Mouse (Mus musculus) limb, embryonic 12.5 days (tissue): ENCODE measurements around the gene Cacna2d2. TPM values are rescaled to one million over a fixed set of nuclear protein-coding genes. Genes with fewer than 3 reads are reported as not detected.

Experiments used
- ATAC-seq: fragments of 200-750 bp; cut with Nextera tagmentation; 2 replicates; pipeline ENCODE4 v1.8.0; 2017; ENCODE audit warnings: low read depth, moderate TSS enrichment; ENCODE audit not compliant: insufficient number of reproducible peaks, insufficient read depth, low FRiP score, low TSS enrichment
- H3K27ac ChIP-seq: fragments of 300-500 bp; sonication (generic); 2 replicates; pipeline ENCODE4 v1.5.1; 2016; ENCODE audit warnings: mild to moderate bottlenecking, moderate library complexity
- H3K27me3 ChIP-seq: fragments of 300-500 bp; sonication (generic); 2 replicates; pipeline ENCODE4 v1.6.1; 2016; ENCODE audit warnings: mild to moderate bottlenecking, moderate library complexity
- H3K36me3 ChIP-seq: fragments of 300-500 bp; sonication (generic); 2 replicates; pipeline ENCODE4 v1.6.1; 2016; ENCODE audit warnings: mild to moderate bottlenecking, moderate library complexity
- H3K4me1 ChIP-seq: fragments of 300-500 bp; sonication (generic); replicated peaks from 2 replicates; pipeline ENCODE4 v1.6.1; 2016
- H3K4me2 ChIP-seq: fragments of 300-500 bp; sonication (generic); 2 replicates; pipeline ENCODE4 v1.6.1; 2016; ENCODE audit warnings: mild to moderate bottlenecking, moderate library complexity
- H3K4me3 ChIP-seq: fragments of 300-500 bp; sonication (generic); replicated peaks from 2 replicates; pipeline ENCODE4 v1.5.1; 2016; ENCODE audit warnings: mild to moderate bottlenecking
- H3K9ac ChIP-seq: fragments of 300-500 bp; sonication (generic); replicated peaks from 2 replicates; pipeline ENCODE4 v1.6.1; 2016; ENCODE audit warnings: mild to moderate bottlenecking, moderate library complexity
- H3K9me3 ChIP-seq: fragments of 300-500 bp; sonication (generic); 2 replicates; pipeline ENCODE4 v1.6.1; 2016; ENCODE audit warnings: mild to moderate bottlenecking, moderate library complexity
- WGBS: fragments of 180-500 bp; shearing (Covaris S2); methylation state at CpG from one replicate; pipeline ENCODE4 v1.1.7; 2016; 5-methylcytosine and 5-hydroxymethylcytosine counted together
- polyA plus RNA-seq: library from polyadenylated mRNA; unstranded; fragments of >200 nt; fragmentation: Nextera tagmentation; extraction: Ambion mirVana; gene quantifications from 2 replicates; pipeline ENCODE4 v1.2.1, GENCODE M21; 2016

Cacna2d2 gene
- polyA plus RNA-seq = 0.37 and 0.49 TPM in 2 replicates

GRCm38 (mm10) chr9:107399491-107399971, at the start of gene Cacna2d2:
Cacna2d2 (plus strand) TSS chr9:107399612.
- Histone ChIP-seq H3K4me1 (peaks cover 11% of the 10 kb centered on the region), H3K9ac (peak within 1 kb of the TSS; percentile 52), H3K9me3 (no peaks in the 10 kb centered on the region), H3K4me3 (peak within 1 kb of the TSS; percentile 63), H3K4me2 (peak within 1 kb of the TSS; percentile 95), H3K27ac (no peak within 1 kb of the TSS), H3K36me3 (no peaks in the 10 kb centered on the region), H3K27me3 (peaks cover 99% of the 10 kb centered on the region)
- ATAC-seq = peak; percentile 49
- under 1% methylated on average over 44 of the region's 54 CpGs for WGBS

GRCm38 (mm10) chr9:107354826-107355225, 44.6 kb upstream of the Cacna2d2 start:
- H3K4me1 ChIP-seq = no peaks in the 10 kb centered on the region
- H3K27me3 ChIP-seq = peaks cover 55% of the 10 kb centered on the region
- no peak overlapping the region for H3K9ac ChIP-seq
- ATAC-seq = no peak
- 65% methylated on average over 1 of the region's 1 CpGs for WGBS
- H3K4me2 ChIP-seq = no peak overlapping the region
- no peaks in the 10 kb centered on the region for H3K36me3 ChIP-seq
- no peak overlapping the region for H3K27ac ChIP-seq
- no peaks in the 10 kb centered on the region for H3K9me3 ChIP-seq
- H3K4me3 ChIP-seq = no peak overlapping the region

GRCm38 (mm10) chr9:107355870-107356765, 43.3 kb upstream of the Cacna2d2 start:
- Histone ChIP-seq H3K36me3 (no peaks in the 10 kb centered on the region), H3K4me2 (no peak overlapping the region), H3K9me3 (no peaks in the 10 kb centered on the region), H3K27ac (no peak overlapping the region), H3K4me3 (no peak overlapping the region), H3K9ac (0 out of 2 replicates have a peak overlapping the region, but pooled peaks have one; percentile 23), H3K27me3 (peaks cover 63% of the 10 kb centered on the region), H3K4me1 (peaks cover 4% of the 10 kb centered on the region)
- ATAC-seq = no peak
- WGBS = 50% methylated on average over 7 of the region's 7 CpGs

GRCm38 (mm10) chr9:107357651-107358050, 41.8 kb upstream of the Cacna2d2 start:
- no peak overlapping the region for H3K27ac ChIP-seq
- no peak overlapping the region for H3K4me2 ChIP-seq
- peaks cover 53% of the 10 kb centered on the region for H3K27me3 ChIP-seq
- H3K9me3 ChIP-seq = no peaks in the 10 kb centered on the region
- peaks cover 9% of the 10 kb centered on the region for H3K4me1 ChIP-seq
- WGBS = 21% methylated on average over 5 of the region's 5 CpGs
- H3K9ac ChIP-seq = no peak overlapping the region
- no peaks in the 10 kb centered on the region for H3K36me3 ChIP-seq
- ATAC-seq = no peak
- no peak overlapping the region for H3K4me3 ChIP-seq

- ATAC-seq = no peak
- Histone ChIP-seq H3K4me3 (no peak overlapping the region), H3K27ac (no peak overlapping the region), H3K4me2 (no peak overlapping the region), H3K9me3 (no peaks in the 10 kb centered on the region), H3K27me3 (peaks cover 38% of the 10 kb centered on the region), H3K36me3 (no peaks in the 10 kb centered on the region), H3K4me1 (peaks cover 12% of the 10 kb centered on the region), H3K9ac (no peak overlapping the region)
- WGBS = 14% methylated on average over 3 of the region's 3 CpGs
Observed at GRCm38 (mm10) chr9:107360989-107361388, 38.4 kb upstream of the Cacna2d2 start.

GRCm38 (mm10) chr9:107366644-107367043, 32.8 kb upstream of the Cacna2d2 start:
- peaks cover 47% of the 10 kb centered on the region for H3K27me3 ChIP-seq
- H3K27ac ChIP-seq = no peak overlapping the region
- H3K36me3 ChIP-seq = no peaks in the 10 kb centered on the region
- H3K4me3 ChIP-seq = no peak overlapping the region
- peaks cover 15% of the 10 kb centered on the region; the same call in 1 of the 2 replicates for H3K4me1 ChIP-seq
- no peaks in the 10 kb centered on the region for H3K9me3 ChIP-seq
- no peak for ATAC-seq
- 8% methylated on average over 3 of the region's 3 CpGs for WGBS
- no peak overlapping the region for H3K9ac ChIP-seq
- no peak overlapping the region for H3K4me2 ChIP-seq

GRCm38 (mm10) chr9:107368302-107368701, 31.1 kb upstream of the Cacna2d2 start:
- no peaks in the 10 kb centered on the region for H3K36me3 ChIP-seq
- no peak for ATAC-seq
- H3K27me3 ChIP-seq = peaks cover 53% of the 10 kb centered on the region
- no peak overlapping the region for H3K27ac ChIP-seq
- H3K4me3 ChIP-seq = no peak overlapping the region
- peaks cover 15% of the 10 kb centered on the region; the same call in 1 of the 2 replicates for H3K4me1 ChIP-seq
- H3K9me3 ChIP-seq = no peaks in the 10 kb centered on the region
- no peak overlapping the region for H3K9ac ChIP-seq
- WGBS = 63% methylated on average over 1 of the region's 1 CpGs
- no peak overlapping the region for H3K4me2 ChIP-seq

- Histone ChIP-seq H3K9me3 (no peaks in the 10 kb centered on the region), H3K27me3 (peaks cover 63% of the 10 kb centered on the region), H3K27ac (0 out of 2 replicates have a peak overlapping the region, but pooled peaks have one; percentile 29), H3K9ac (no peak overlapping the region), H3K4me3 (no peak overlapping the region), H3K36me3 (no peaks in the 10 kb centered on the region), H3K4me1 (peaks cover 15% of the 10 kb centered on the region; the same call in 1 of the 2 replicates), H3K4me2 (no peak overlapping the region)
- 38% methylated on average over 10 of the region's 10 CpGs for WGBS
- ATAC-seq = no peak
Observed at GRCm38 (mm10) chr9:107369270-107370105, 29.9 kb upstream of the Cacna2d2 start.

- 5% methylated on average over 4 of the region's 4 CpGs for WGBS
- no peak overlapping the region for H3K27ac ChIP-seq
- no peak overlapping the region for H3K4me2 ChIP-seq
- no peak overlapping the region for H3K9ac ChIP-seq
- no peaks in the 10 kb centered on the region for H3K9me3 ChIP-seq
- H3K4me3 ChIP-seq = no peak overlapping the region
- ATAC-seq = no peak
- H3K36me3 ChIP-seq = no peaks in the 10 kb centered on the region
- peaks cover 13% of the 10 kb centered on the region; the same call in 1 of the 2 replicates for H3K4me1 ChIP-seq
- H3K27me3 ChIP-seq = peaks cover 66% of the 10 kb centered on the region
Observed at GRCm38 (mm10) chr9:107370106-107370463, 29.3 kb upstream of the Cacna2d2 start.

GRCm38 (mm10) chr9:107372441-107372840, 27.0 kb upstream of the Cacna2d2 start:
- WGBS = 44% methylated on average over 4 of the region's 4 CpGs
- ATAC-seq = no peak
- Histone ChIP-seq H3K27ac (no peak overlapping the region), H3K27me3 (peaks cover 79% of the 10 kb centered on the region), H3K4me3 (no peak overlapping the region), H3K4me1 (peaks cover 13% of the 10 kb centered on the region; the same call in 1 of the 2 replicates), H3K36me3 (no peaks in the 10 kb centered on the region), H3K9ac (no peak overlapping the region), H3K9me3 (no peaks in the 10 kb centered on the region), H3K4me2 (no peak overlapping the region)

GRCm38 (mm10) chr9:107374623-107375022, 24.8 kb upstream of the Cacna2d2 start:
- no peak overlapping the region for H3K27ac ChIP-seq
- no peaks in the 10 kb centered on the region for H3K36me3 ChIP-seq
- peaks cover 21% of the 10 kb centered on the region for H3K4me1 ChIP-seq
- H3K27me3 ChIP-seq = peaks cover 83% of the 10 kb centered on the region
- no peak overlapping the region for H3K4me3 ChIP-seq
- WGBS = 7% methylated on average over 8 of the region's 8 CpGs
- no peaks in the 10 kb centered on the region for H3K9me3 ChIP-seq
- H3K4me2 ChIP-seq = no peak overlapping the region
- no peak overlapping the region for H3K9ac ChIP-seq
- ATAC-seq = no peak
